Mouse (Mus musculus) ovary, adult 18-20 months (tissue): Measurements from ENCODE around the gene Ace3.
"Not testable (repeated sequence)": the region's sequence is repeated elsewhere in the genome, so short reads cannot be mapped to it uniquely, and the experiment has no call there.

Experiments
- DNase-seq: peaks from one replicate; pipeline ENCODE4 v3.0.0; 2022; ENCODE audit warnings: low spot score, mixed read lengths

The Ace3 gene

GRCm38 (mm10) chr11:105978634-105979033, 15.8 kb upstream of the Ace3 start:
- no peak for DNase-seq

DNA sequence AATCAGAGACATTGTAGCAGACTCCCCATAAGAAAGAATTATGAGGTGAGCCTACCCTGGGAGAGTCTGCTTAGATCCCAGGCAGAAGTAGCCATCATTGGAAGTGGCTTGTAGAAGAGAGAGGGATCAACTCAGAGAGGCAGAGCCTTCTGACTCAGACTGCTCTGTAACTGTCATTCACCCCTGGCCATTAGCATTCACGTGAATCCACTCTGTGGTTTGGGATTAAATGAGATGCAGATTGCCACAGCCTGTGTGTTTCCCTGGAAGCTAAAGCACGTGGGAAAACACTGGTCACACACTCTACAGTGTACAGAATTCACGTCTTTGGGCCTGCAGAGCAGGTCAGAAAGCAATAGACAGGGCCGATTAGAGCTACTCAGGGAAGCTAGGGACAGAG, 10.0 kb upstream of the Ace3 start:
- DNase-seq: no peak

DNA sequence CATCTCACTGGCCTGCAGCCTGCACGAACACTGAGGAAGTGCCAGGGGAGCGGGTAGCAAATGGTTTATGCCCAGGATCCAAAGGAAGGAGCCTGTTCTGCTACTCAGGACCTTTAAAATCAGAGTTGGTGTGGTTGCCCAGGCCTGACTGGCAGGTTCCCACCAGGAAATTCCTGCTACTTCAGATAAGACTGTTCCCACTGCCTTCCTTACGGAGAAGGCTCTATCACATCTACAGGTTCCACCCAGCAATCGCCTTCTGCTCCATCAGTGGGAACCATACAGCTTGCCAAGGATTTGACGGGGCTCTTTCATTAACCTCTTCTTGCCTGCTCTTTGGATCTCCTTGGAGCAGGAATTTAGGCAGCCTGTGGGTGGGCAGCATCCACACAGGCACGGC, 7.0 kb upstream of the Ace3 start:
- DNase-seq: no peak

DNA sequence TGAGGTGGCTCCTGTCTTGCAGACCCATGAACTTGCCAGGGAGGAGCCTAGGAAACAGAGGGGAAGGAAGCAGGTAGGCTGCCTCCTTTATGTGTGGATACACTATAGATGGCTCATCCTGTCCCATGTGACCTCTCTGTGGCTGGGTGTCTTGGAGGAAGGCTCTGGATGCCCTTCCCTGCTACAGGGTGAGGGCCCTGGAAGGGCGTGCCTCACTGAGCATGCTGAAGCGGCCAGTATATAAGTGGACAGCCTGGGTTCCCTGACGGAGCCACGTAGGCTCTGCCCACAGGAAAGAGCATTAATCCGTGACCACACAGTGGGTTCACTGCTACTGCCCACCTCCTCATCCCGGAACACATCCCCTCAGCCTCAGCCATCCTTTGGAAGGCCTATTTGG, 5.0 kb upstream of the Ace3 start:
- no peak for DNase-seq

- no peak for DNase-seq
Measured at GRCm38 (mm10) chr11:105990231-105990630, 4.2 kb upstream of the Ace3 start.

- no peak for DNase-seq
Measured at GRCm38 (mm10) chr11:106000062-106000461, 5.6 kb downstream of the Ace3 start.

- no peak for DNase-seq
Measured at GRCm38 (mm10) chr11:106001718-106002117, 7.2 kb downstream of the Ace3 start.

DNA sequence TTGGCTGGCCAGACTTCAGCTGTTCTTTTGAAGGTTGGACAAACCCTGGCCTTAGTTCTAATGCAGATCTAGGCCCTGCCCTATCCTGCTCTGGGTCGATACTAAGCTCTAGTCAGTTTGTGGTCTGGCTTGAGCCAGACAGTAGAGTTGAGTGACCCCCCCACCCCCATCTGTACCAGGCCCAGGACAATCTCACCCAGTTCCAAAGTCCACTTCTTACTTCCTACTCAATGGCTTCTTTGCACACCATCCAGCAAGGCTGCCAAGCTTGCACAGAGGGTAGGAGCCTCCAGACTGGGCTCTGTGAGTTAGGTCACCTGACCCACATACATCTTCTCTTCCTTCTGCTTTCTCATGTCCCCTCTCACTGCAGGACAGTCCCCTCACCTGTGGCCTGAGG, 10.1 kb downstream of the Ace3 start:
- DNase-seq: no peak

GRCm38 (mm10) chr11:106005970-106006369, 11.5 kb downstream of the Ace3 start:
- DNase-seq: no peak

GRCm38 (mm10) chr11:106007821-106008220, 13.3 kb downstream of the Ace3 start, which contains the start of gene Kcnh6:
Gene Kcnh6, plus strand, starts transcription at chr11:106008124.
- peak; percentile 35 for DNase-seq

GRCm38 (mm10) chr11:106012711-106013110, 18.2 kb downstream of the Ace3 start:
- no peak for DNase-seq

- no peak for DNase-seq
Measured at GRCm38 (mm10) chr11:106013556-106014225, 19.2 kb downstream of the Ace3 start.

GRCm38 (mm10) chr11:106016440-106016839, 22.0 kb downstream of the Ace3 start:
- DNase-seq: no peak

DNA sequence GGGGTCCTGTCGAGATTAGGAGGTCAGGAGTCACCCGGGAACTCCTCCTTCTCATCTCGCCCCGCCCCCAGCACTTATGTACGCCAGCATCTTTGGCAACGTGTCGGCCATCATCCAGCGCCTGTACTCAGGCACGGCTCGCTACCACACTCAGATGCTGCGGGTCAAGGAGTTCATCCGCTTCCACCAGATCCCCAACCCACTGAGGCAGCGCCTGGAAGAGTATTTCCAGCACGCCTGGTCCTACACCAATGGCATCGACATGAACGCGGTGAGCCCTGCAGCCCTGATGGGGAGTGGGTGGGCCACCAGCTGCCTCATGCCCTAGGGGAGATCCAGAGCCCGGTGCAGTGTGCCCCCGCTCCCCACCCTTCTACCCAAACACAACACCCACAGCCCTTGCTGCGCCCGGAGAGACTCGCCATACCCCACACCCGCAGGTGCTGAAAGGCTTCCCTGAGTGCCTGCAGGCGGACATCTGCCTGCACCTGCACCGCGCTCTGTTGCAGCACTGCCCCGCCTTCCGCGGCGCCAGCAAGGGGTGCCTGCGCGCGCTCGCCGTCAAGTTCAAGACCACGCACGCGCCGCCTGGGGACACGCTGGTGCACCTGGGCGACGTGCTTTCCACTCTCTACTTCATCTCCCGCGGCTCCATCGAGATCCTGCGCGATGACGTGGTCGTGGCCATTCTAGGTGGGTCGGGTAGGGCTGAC, 25.7 kb downstream of the Ace3 start:
- DNase-seq: no peak

- DNase-seq: no peak
Measured at GRCm38 (mm10) chr11:106025774-106026173, 31.3 kb downstream of the Ace3 start.

DNA sequence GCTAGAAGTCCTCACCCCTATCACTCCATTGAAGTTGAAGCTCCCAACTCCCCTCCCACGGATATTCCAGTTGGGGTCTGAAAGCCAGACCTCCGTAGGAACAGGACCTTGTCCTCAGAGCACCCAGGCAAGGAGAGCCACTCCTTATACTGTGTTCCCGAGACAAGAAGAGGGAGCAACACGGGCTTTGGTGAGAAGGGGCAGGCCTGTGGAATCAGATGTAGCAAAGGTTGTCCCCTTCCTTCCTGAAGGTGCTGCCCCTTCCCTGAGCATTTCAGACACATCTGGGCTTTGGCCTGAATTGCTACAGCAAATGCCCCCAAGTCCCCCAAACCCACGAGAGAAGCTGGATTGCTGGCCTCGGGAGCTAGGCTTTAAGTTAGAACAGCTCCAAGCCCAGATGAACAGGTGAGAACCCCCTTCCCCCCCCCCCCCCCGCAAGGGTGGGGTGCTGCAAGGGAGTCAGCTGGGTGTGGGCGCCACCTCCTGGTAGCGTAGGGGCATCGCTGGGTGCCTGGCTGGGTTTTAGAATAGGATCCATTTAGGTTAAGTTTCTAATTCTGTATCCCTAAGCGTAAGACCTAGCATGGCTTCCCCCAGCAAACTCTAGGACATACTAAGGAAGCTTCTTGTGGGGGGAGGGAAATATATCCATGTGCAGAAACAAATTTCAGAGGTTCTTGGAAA, 32.1 kb downstream of the Ace3 start:
- no peak for DNase-seq

GRCm38 (mm10) chr11:106027607-106028006, 33.1 kb downstream of the Ace3 start:
- no peak for DNase-seq

- DNase-seq: not testable (repeated sequence)
Measured at GRCm38 (mm10) chr11:106032074-106032473, 37.6 kb downstream of the Ace3 start.

DNA sequence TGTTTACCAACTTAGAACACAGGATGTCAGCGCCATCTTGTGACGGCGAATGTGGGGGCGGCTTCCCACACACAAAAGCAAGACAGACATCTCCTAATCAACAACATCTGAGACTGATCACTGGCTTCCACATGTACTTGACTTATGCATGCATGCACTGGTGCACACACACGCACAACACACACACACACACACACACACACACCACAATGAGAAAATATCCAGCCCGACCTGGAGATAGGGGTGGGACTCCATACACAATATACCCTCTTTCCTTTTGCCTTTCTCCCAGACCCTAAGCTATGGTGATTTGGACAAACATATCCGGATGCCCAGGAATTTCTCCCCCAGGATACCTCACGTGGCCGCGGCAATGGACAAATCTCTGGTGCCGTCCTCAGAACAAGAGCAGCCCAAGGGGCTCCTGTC, 39.0 kb downstream of the Ace3 start:
- DNase-seq: no peak

DNA sequence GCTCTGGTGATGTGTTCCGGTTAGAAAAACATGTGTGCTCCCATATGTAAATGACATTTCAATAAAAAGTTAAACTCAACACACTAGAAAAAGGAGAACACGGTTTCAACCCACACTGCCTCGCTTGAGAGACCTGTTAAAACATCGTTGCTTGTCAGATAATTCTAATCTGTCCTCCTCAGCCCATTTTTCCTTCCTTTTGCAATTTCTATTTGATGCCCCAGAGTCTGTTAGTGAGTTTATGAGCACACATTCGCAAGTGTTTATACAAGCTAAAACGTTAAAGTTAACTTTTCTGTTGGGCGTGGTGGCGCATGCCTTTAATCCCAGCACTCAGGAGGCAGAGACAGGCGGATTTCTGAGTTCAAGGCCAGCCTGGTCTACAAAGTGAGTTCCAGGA, 40.5 kb downstream of the Ace3 start:
- DNase-seq: no peak

DNA sequence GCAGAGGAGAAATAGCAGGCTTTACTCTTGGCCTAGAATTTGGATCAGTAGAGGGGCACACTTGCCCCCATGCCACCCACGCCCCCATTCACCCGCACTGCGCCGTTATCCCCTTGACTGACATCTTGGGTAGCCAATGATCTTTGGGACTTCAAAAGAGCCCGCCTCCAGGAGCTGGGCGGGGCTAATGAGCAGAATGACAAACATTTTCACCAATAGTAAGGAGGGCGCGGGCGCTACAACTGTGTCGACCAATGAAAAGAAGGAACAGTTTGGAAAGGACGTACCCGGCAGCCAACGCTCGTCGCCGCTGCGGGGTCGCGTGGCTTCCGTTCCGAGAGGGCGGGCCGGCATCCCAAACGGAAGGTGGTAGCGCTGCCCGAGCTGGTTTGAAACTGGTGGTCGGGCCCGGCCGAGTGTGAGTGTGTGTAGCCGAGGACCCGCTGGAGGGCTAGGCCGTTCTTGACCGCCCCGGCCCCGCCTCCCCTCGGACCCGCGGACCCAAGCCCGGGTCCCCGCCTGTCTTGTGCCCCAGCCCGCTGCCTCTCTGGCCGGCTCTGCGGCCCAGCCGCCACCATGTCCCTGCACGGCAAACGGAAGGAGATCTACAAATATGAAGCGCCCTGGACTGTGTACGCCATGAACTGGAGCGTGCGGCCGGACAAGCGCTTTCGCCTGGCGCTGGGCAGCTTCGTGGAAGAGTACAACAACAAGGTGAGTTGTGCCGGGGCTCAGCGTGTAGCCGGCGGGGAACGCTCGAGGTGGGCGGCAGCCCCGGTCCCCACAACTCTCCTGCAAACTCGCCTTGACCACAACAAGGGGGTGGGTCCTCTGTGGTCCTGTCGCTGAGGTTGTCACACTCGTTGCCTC, 42.3 kb downstream of the Ace3 start, which contains the start of gene Dcaf7:
TSS of gene Dcaf7 (plus strand) at position 325 of the 870 bp plus-strand sequence.
- peak; percentile 94 for DNase-seq

DNA sequence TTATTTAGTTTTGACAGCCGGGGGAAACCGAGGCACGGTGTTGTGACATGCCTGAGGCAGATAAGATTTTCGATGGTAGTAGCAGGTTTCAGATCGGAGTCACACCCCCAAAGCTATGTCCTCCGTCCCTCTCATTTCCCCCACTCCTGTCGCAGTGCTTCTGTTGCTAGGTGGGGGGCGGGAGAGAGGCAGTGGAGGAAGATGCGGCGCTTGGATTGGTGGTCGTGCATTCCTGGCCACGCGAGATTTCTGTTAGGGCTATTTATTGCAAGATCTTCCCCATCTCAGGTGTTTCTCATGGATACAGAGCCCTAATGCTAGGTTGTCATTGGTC, 42.9 kb downstream of the Ace3 start:
- DNase-seq: no peak
